Mouse (Mus musculus): ENCODE measurements around the gene Znfx1.

Gene Znfx1

DNA sequence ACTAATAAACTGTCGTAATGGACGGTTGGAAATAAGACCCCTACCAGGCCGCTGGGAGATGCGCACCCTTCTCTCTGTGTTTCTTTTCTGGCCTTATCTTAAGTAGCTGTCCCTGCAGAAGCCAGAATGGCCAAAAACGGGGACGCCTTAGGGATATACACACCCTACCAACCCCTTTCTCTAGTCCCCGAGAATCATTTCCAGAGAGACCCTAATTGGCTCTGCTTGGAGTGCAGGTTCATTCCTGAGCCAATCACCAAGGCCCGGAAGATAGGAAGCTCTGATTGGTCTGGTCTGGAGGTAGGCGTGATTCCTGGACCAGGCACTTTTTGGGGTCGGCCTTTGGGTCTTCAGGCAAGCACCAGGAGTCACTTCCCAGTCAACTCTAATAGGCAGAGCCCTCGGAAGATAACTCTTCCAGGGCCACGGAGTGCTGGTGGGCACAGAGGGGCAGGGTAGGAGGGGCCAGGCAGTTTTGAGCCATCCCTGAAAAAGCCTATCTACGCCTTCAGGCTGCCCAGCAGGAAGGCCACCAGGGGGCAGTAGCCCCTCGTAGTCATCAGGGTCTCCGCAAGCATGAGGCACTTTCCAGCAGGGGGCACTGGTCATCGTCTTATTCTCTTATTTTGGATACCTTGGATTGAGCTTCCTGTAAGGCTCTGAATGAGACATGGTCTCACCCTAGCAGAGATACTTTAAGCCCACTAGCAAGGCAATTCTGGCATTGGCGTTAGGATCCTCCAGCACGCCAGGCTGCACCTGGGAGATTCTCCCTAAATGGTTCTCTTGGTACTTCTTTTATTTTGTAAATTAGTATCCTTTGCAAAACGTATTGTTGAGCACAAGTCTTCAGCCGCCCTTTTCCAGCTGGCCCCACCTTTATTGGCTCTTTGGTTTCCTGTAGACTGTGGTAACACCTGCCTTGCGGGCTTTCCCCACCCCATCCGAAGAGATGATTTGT is 9.1 kb upstream of the Znfx1 start:
- DNase-seq (ENCODE audit: extremely low read depth, insufficient read length, low spot score), result peak; percentile 76

DNA sequence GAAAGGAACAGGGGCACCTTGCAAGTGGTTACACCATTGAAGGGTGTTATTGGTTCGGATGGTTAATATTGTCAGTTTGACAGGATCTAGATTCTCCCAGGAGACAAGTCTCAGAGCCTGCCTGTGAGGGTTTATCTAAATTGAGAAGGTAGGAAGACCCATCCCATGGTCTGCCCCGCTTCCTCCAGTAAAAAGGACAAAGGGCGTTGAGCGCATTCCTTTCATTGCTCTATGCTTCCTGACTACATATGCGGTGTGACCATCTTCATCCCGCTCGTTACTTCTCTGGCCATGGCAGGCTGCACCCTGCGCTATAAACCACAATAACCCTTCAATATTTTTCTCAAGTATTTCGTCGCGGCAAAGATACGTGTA is 8.4 kb upstream of the Znfx1 start:
- DNase-seq (ENCODE audit: extremely low read depth, insufficient read length, low spot score), result no peak

DNA sequence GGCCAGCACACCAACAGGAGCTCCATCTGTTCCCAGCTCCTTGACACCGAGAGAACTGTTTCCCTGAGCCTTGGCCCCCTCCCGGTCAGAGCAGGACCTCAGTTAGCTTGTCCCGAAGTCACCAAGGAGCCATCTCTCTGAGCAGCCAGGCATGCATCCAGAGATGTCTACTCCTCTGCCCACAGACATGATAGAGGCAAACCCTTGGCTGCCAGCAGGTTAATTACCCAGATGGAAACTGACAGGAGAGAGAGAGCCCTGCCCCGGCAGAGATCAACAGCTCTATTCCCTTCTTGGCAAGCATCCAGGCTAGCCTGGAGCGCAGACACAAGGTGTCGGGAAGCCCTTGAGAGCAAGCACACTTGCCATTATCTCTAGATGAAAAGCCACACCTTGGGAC is 7.5 kb upstream of the Znfx1 start:
- no peak for DNase-seq (ENCODE audit: extremely low read depth, insufficient read length, low spot score)

DNA sequence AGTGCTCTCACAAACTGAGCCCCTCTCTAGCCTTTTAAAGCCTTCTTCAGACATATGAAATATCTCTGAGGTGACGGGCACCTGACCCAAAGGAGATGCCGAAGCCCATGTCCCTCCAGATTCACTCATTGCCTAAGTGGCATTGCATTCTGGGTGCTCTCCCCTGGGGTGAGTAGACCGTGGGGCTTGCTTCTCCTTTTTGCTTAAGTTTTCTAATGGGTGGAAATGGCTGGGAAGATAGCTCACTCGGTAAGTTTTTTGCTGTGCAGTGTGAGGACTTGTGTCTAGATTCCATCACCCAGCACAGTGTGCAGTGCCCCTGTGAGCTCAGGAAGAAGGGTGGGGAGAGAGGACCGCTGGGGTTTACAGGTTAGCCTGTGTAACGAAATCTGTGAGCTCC is 4.8 kb upstream of the Znfx1 start:
- DNase-seq (ENCODE audit: extremely low read depth, insufficient read length, low spot score), result no peak

DNA sequence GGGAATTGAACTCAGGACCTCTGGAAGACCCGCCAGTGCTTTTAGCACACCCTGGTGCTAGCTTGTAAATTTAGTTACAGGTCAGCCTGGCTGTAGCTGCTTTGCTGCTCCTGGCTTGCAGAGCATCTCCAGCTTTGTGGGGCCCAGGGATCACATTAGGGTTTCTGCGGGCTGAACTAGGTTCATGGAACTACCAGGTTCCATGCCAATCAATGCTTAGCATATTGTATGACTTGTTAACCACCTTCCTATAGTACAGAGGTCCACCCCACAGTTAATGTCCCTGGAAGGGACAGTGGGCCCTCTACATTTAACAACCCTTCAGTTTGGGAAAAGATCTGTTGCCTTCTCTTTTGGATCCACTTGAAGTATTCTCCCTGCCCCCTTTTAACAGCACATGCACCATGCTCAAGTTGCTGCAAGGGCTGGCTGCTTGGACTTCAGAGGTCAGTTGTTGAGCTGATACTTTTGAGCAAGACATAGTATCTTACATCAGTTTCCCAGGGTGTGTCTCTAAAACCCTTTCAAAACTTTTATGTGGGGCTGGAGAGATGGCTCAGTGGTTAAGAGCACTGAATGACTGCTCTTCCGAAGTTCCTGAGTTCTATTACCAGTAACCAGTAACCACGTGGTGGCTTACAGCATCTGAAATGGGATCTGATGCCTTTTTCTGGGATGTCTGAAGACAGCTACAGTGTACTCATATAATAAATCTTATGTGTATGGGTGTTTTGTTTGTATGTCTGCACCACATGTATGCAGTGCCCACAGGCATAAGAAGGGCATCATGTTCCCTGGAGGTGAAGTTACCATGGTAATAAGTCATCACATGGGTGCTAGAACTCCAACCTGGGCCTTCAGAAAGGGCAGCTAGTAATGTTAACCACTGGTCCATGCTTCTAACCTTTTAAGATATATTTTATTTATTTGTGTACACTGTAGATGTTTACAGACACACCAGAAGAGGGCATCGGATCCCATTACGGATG is 4.0 kb upstream of the Znfx1 start:
- DNase-seq (ENCODE audit: extremely low read depth, insufficient read length, low spot score), result peak; percentile 55

DNA sequence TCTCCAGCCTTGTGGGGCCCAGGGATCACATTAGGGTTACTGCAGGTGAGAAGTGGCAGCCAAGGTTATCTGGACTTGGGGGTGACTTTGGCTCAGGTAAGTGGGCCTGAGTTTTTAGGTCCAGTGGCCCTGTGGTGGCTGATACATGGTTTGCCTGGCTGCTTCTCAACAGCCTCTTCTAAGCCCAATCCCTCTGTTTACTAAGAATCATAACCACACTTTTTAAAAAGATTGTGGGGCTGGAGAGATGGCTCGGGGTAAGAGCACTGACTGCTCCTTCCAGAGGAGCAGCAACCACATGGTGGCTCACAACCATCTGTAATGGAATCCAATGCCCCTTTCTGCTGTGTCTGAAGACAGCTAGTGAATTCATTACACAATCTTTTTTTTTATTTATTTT is 3.2 kb upstream of the Znfx1 start:
- peak; percentile 43 for DNase-seq (ENCODE audit: extremely low read depth, insufficient read length, low spot score)

DNA sequence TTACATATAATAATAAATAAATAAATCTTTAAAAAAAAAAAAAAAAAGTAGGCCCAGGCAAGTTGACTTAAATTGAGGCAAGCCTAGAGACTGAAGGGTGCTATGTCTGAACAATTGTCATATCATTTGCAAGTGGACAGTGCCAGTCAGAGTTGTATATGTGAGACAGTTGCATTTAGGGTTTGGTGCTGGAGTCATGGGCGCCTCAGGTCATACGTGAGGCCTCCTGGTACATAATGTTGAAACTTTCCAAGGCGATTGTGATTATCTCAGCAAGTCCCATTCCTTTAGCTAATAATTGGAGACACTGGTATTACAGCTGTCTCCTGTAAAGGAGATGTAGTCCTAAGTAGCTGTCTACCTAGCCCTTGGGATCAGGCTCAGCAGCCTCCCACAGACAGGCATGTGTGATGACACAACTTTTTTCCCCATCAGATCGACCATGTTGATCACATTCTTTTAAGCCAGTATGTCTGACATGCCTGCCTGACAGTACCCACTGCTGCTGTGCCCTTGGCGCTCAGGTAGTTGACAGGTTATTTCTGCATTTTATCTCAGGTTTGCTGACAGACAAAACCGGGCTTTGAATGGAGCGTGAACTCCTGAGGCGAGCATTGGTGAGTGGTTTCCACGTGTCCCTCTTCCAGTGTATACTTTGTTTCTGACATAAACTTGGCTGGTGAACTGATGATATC is 1.9 kb upstream of the Znfx1 start:
- DNase-seq (ENCODE audit: extremely low read depth, insufficient read length, low spot score), result no peak

DNA sequence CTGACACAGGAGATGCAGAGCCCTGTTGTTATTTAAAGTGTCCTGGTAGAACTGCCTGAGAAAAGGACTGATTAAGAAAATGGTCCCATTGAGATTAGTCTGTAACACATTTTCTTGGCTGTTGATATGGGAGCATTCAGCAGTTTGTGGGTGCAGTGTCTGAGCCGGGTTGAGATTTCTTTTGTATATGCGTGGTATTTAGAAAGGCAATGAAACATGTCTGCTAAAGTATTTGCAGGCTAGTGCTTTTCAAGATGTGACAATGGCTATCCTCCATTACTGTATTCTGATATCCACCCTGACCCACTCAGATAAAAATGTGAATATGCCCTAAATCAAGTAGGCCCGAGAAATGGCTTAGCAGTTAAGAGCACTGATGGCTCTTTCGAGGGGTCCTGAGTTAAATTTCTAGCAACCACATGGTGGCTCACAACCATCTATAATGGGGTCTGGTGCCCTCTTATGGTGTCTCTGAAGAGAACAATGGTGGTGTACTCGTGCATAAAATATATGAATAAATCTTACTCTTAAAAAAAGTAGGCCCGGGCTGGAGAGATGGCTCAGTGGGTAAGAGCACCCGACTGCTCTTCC is 1.2 kb upstream of the Znfx1 start:
- peak; percentile 48 for DNase-seq (ENCODE audit: extremely low read depth, insufficient read length, low spot score)

DNA sequence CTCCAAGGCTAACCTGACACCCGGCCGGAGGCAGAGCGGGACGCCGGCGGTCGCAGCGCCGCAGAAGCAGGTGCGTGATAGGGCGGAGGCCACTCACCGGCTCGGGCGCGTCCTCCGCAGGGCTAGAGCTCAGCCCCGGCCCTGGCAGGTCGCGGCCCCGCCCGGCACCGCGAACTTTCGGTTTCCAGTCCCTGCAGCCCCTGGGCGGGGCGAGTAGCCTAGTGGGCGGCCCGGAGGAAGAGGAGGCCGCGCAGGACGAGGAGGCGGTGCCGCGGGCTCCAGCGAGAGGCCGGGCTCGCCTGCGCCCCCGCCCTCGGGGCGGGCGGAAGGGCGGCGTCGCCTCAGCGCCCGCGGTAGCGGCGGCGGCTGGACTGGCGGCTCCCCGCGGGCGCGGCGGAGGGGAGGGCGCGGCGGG is 311 bp downstream of the Znfx1 start:
- peak; percentile 94 for DNase-seq (ENCODE audit: extremely low read depth, insufficient read length, low spot score)

DNA sequence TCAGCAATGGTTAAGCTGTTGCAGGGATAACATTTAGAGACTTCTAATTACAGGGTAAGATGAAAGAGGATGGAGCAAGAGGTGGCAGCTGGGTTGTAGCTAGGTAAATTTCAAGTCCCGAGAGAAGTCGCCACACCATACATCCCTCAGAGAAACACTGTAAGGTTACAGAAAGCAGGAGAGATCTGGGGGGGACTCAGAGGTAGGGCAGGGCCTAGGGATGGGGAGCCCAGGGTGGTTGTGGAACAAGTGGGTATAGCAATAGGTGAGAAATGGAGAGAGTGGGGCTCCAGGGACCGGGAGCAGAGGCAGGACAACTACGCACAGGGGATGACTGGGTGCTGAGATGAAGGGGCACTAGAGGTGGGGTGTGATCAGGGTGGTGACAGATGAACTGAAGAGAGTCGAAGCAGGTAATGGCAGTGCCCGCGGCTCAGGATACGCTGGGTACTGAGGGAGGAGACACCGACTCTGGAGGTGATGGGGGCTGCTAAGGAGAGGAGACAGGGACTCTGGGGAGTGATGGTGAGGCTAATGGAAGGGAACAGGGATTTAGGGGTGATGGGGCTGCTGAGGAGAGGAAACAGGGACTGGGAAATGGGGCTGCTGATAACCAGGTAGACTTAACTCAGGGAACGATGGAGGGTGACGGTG is 1.3 kb downstream of the Znfx1 start:
- no peak for DNase-seq (ENCODE audit: extremely low read depth, insufficient read length, low spot score)

DNA sequence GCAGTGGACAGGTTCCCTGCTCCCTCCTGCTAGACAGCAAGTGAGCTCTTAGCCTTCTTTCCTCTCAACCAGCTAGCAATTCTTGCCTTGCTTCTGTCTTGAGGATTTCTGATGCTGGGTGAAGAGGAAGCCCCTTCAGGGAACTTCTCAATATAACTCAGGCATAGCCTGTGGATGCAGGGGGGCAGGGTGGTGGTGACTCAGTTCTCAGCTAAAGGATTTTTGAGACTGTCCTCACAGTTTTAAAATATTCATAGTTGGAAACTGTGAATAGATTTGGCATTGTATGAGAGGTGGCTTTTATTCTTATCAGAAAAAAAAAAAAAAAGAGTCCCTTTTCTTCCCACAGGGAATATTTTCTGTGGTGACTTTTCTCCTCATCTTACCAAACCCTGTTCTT is 2.1 kb downstream of the Znfx1 start:
- no peak for DNase-seq (ENCODE audit: extremely low read depth, insufficient read length, low spot score)

DNA sequence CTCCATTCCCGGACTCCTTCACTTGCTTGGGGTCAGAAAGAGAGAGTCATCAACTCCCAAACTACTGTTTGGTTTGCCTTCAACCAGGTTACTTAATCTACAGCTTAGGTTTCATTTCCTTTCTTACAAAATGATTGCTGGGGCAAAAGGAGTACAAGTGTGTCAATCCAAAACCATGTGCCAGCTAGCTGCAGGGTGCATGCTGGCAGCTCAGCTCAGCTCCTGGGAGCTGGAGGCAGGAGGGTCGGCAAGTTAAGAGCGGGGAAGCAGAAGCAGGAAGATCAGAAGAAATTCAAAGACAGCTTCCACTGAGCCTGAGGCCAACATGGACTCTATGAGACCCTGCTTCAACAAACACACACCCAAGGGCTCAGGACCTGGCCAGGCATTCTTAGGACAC is 2.5 kb downstream of the Znfx1 start:
- no peak for DNase-seq (ENCODE audit: extremely low read depth, insufficient read length, low spot score)

DNA sequence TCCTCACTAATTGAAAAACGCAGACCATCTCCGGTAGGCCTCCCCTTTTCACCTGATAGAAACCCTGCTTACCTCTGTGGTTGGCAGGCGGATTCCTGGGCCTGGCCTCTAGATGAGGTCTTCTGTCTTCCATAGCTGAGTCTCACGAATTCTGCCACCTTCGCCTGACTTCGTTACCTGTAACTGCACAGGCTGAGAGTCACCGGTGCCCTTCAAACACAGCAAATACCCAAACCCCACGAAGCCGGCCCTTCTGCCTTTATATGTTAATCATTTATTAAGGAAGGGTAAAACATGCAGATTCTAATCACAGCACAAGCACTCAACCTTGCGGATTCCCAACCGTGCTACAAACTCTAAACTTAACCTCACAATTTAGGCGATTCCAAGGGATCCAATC is 2.9 kb downstream of the Znfx1 start:
- no peak for DNase-seq (ENCODE audit: extremely low read depth, insufficient read length, low spot score)

DNA sequence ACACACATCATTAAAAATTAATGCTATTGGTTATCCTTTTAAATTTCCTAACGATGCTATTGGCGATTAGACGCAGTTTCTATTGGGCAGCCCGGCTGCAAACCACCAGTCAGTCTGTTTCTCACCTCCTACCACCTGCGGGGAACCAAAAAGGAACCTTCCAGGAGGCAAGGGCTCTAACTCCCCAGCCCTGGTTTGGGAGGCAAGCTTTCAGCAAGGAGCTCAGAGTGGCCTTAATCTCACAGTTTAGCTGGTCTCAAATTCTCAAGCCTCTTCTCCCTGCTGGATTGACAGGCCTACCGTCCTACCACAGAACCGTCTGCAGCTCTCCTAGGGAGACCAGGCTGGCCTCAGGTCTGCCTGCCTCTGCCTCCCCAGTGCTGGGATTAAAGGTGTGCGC is 3.3 kb downstream of the Znfx1 start:
- DNase-seq (ENCODE audit: extremely low read depth, insufficient read length, low spot score), result no peak

DNA sequence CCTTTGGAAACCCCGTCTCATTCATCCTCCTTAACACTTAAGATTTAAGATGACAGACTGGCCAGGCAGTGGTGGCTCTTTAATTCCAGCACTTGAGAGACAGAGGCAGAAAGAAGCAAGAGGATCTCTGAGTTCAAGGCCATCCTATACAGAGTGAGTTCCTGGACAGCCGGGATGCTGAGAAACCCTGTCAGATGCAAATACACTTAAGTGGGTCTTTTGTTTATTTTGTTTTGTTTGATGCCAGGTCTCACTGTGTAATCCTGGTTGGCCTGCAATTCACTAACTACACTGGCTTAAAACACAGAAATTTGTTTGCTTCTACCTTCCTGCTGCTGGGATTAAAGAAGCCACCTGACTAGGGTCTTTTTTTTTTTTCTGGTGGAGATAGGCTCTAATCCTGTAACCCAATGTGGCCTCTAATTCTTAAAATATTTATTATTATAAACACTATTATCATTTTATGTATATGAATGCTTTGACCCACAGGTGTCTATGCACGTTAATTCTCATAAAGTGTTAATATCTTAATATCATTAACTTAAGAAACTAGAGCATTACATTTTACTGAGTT is 3.9 kb downstream of the Znfx1 start:
- DNase-seq (ENCODE audit: extremely low read depth, insufficient read length, low spot score), result no peak

DNA sequence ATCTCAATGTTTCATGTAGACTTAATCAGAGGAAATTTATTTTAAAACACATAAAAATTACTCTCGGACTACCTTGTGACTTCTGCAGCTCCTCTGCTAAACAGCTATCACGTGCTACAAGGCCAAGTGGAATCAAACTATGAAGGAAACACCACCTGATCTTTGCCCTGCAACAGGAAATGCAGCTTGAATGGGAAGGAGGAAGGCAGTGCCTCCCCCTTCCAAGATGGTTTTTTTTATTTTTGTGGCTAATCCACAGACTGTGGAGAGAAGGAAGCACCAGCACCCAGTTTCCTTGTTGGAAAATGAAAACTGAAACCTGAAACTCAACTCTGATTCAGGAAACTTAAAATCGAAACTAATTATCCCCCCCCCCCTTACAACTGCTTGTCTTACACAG is 4.6 kb downstream of the Znfx1 start:
- DNase-seq (ENCODE audit: extremely low read depth, insufficient read length, low spot score), result no peak

DNA sequence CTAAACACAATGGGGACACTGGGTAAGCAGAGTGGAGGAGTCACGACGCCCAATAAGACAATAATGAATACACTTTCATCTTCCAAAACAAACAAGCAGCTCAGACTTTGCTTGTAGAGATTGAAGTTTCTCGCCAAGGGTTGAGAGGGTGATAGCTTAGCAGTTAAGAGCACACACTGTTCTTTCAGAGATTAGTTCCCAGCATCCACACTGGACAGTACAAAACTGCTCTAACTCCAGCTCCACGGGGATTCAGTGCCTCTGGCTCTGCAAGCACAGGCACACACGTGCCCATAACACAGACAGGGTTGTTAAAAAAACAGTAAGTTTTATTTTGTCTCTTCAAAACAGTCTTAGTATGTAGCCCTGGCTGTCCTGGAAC is 5.9 kb downstream of the Znfx1 start:
- DNase-seq (ENCODE audit: extremely low read depth, insufficient read length, low spot score), result no peak

DNA sequence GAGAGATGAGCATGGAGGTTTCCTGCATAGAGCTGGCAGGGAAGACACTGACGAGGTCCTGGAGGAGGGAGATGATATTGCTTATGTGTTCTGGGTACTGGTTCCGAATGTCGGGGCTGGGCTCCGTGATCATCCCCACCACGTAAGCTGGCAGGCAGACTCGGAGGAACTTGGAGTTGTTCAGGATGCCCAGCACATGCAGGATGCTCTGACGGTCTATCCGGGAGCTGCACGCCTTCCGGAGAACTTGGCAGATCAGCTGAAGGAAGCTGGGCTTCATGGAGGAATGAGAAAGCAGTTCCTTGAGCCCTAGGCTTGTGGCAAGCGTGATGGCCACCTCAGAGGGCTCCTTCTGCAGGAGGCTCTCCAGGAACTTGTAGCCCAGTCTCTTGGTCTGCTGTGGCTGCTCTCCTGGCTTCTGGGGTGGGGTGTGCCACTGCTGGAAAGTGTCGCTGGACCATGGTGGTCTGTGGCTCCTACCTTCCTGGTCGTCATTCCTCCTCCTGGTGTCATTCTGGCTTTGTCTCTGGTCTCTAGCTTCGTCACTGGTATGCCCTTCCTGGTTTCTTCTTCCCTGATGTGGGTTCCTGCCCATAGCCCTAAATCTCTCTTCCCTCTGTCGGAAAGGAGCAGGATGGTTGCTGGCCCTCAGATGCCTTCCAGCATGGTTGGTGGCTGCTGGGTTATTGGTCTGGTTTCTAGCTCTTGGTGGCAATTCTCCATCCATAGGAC is 6.4 kb downstream of the Znfx1 start:
- DNase-seq (ENCODE audit: extremely low read depth, insufficient read length, low spot score), result no peak

DNA sequence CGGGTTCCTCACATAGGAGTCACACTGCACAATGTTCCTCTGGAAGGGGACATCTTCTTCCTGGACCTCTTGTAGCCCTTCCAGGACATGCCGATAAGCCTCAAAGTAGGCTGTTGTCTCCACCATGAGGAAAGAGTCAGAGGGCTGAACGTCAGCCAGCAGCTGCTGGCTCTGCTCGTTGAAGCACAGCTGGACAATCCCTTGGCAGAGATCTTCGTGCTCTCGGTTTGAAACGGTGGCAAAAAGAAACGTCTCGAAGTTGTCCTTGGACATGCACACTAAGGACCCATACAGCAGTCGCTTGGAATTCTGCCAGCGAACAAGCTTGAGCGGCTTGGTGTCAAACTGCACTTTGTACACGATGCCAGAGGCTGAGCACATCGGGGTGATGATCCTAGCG is 7.4 kb downstream of the Znfx1 start:
- DNase-seq (ENCODE audit: extremely low read depth, insufficient read length, low spot score), result no peak
